Mouse (Mus musculus): ENCODE data around the gene Cel. TPM values are rescaled to one million over a fixed set of nuclear protein-coding genes. Genes with fewer than 3 reads are reported as not detected.
A peak's percentile ranks its signal among the peaks of the same experiment; 100 is the strongest.

Gene Cel
- total RNA-seq, 1 experiment from 2014 or later: not detected

DNA sequence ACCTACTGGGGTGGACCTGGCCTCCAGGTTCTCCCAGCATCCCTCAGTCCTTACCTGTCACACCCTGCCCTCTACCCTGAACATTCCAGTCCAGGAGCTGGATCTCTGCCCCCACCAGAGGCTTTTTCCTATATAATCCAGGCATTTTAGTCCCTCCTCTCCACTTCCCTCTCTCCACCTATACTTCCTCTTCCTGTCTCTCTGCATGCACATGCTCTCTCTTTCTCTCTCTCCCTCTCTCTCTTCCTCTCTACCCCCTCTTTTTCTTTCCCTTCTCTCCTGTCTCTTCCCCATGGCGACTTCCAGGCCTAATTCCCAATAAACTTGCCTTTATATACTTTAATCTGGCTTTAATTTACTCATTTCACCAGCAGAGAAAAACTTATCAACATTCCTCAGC is 25.4 kb upstream of the Cel start:
- ATAC-seq (replicated peaks; ENCODE audit: low read depth, poor library complexity, severe bottlenecking): no peak

DNA sequence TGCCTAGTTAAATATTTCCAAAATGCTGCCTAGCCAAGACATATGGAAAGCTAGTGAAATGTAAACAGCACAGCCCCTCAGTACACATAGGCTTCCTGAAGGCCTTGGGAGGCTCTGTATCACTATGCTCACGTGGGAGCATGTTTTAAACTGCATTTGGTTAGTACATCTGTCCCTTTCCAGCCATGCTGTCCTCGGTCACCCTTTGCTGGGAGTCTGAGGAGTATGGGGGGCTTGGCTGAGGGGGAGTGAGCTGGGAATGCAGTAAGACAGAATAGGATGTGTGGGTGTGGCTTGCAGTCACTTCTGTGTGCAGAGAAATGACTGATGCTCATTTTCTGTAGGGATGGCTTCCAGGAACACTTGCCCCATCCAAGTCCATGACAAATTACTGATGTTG is 22.5 kb upstream of the Cel start:
- ATAC-seq (replicated peaks; ENCODE audit: low read depth, poor library complexity, severe bottlenecking): no peak

DNA sequence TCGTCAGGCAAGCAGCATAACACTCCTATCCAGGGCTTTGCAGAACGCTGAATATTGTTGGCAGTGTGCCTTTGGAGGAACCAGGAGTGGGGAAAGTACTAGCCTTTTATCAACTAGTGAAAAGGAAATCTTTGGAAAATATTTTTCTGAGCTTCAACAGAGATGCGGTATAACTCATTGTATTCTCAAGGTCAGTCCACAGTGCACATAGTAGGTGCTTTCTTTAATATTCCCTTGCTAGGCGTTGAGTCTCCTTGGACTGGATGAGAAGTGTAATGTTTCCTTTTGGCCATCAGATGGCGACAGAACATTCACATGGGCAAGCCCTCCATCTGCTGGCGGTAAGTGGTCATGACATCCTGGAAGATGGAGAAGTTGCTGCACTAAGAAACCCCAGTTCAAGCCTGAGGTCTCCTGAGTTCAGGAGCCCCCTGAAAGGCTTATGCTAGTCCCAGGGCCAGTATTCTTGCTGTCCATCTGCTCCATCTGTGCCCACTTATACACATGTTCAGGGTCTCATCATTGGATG is 21.9 kb upstream of the Cel start:
- peak; percentile 74 for ATAC-seq (replicated peaks; ENCODE audit: low read depth, poor library complexity, severe bottlenecking)

DNA sequence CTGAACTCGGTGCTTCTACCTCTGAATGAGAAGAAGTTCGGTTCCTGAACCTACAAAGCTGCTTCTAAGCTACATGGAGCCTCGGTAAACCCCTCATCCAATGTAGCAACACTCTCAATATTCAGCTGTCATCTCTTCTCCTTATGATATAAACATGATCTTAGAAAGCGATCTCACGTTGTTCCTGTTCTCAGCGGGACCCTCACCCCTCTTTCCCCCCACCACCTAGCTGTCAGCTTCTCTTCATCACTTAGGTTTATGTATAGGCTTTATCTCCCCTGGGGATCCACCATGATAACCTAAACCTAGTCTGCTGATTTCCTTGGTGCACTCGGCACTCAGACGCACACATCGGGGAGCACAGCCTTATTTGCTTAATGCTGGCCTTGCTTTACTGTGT is 20.4 kb upstream of the Cel start, which contains the start of gene Gtf3c5:
Gtf3c5 (minus strand) TSS at position 101 of the 400 bp plus-strand sequence.
- no peak for ATAC-seq (replicated peaks; ENCODE audit: low read depth, poor library complexity, severe bottlenecking)

DNA sequence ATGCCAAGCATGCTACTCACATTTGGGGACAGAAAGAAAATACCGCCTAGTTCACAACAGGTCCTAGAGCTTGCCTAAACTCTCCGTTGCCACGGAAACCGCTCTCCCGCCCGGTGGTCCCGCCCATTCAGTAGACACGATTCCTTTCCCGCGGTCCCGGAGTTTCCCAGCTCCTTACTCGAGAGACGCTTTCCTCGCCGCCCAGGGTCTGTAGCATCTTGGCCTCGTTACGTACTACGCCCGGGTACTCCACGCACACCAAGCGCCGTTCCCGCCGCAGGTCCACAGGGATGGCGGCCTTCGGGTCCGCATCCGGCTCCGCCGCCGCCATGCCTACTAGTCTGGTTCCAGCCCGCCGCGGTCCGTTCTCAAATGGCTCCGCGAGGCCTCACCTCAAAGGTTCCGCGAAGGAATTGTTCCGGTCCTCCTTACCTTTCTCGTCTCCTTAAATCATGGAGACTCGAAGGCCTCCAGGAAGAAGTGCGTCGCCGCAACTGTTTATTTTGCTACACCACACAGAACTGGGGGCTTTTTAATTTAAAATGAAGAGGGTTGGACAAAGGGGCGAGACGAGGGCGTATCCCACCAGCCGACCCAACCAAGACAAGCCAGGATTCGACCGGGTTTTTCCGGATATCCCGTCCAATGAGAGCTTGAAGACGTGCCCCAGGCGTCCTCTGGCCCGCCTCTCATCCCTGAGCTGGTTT is 19.6 kb upstream of the Cel start:
- peak; percentile 87 for ATAC-seq (replicated peaks; ENCODE audit: low read depth, poor library complexity, severe bottlenecking)

DNA sequence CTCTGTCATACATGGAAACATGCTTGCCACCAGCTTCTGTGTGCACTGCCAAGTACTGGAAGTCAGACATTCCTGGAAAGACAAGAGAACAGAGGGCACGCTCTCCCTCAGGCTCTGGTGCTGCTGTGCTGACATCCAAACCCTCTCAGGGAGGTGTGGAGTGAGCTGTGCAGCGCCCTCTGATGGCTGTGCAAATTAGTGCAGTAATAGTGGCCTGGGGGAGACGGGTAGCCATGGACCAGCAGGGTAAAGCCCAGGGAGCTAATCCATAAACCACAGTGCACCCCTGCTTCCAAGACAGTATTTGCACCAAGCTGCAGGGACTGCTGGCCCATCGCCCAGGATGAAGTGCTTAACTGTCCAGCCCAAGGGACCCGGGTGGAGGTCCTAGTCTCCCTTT is 14.8 kb upstream of the Cel start:
- ATAC-seq (replicated peaks; ENCODE audit: low read depth, poor library complexity, severe bottlenecking): 0 out of 2 replicates have a peak, but pooled peaks have one; percentile 26

DNA sequence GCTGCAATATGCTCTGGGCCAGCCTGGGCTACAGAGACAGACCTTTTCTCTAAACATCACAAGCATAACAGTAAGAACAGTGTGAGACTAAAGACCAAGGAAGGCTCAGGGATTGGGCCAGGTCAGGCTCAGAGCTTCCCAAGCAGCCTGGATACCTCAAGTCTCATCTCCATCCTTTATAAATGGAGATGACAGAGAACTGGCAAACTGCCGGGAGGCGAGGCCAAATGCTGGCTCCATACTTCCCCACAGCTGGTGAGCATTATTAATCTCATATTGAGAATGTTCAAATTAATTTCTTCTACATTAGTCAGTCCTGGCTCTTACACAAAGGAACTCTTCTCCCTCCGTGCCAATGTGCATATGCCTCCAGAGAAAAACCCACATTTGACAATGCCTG is 13.6 kb upstream of the Cel start:
- ATAC-seq (replicated peaks; ENCODE audit: low read depth, poor library complexity, severe bottlenecking): no peak

DNA sequence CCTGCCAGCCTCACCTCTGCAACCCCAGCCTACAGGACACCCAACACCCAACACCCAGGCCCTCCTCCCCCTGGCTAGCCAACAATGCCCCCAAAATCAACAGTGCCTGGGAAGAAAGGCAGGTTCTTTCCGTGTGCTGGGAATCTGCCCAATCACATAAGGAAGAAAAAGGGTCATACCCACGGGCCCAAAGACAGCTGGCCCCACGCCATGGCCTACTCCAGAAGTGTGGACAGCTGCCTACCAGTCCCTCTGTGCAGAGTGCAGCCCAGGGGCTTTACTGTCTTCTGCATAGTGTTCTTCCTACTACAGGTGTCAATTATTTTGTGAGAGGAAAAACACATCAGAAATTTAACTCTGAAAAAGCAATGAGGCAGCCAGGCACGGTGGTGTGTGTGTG is 12.1 kb upstream of the Cel start:
- ATAC-seq (replicated peaks; ENCODE audit: low read depth, poor library complexity, severe bottlenecking): no peak

DNA sequence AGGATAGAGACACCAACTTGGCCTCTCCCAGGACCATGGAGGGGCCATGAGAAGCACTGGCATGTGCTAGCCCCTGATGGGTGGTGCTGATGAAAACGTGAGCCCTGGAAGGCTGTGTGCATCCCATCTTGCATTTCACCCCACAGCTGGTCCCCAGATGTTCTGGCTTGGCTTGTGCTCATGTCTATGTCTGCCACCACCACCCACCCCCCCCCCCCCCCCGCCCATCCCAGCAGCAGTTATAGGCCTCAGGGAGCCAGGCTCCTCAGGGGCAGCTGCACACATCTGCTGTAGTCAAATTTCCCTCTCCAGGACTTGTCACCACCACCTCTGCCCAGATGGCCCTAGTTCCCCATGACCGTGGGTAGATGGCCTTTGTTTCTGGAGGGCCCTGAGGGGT is 6.7 kb upstream of the Cel start:
- no peak for ATAC-seq (replicated peaks; ENCODE audit: low read depth, poor library complexity, severe bottlenecking)

DNA sequence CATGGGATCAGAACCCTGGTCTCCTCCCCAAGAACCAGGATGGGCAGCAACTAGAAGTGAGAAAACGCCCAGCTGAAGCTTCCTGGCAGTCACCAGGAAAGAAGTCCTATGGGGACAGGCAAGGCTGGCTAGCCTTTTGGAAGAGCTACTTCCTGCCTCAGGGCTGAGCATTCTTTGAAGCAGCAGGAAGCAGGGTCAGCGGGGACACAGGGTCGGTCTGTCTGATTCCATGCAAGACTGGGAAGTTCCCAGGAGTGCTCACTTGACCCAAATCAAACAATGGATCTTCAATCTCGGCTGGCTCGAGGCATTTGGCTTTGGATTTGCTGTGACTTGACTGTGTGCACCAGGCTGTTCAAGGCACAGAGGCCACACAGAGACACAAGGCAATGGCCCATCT is 3.3 kb upstream of the Cel start:
- no peak for ATAC-seq (replicated peaks; ENCODE audit: low read depth, poor library complexity, severe bottlenecking)

DNA sequence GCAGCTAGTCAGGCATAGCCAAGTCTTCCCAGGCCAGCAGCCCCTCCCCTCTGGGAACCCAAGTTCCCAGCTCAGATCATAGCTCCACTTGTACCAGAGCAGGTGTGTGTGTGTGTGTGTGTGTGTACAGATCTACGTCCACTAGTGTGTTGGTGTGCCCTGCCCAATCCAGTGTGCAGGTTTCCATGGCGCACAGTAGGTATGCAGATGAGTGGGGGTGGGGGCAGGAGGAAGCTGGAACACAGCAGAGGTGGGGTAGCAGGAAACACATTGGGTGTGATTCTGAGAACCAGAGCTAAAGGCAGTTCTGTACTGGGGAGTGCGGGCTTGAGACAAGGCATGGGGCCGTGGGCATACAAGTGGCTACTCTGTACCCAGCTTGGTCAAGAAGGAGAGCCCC is 1.2 kb upstream of the Cel start:
- no peak for ATAC-seq (replicated peaks; ENCODE audit: low read depth, poor library complexity, severe bottlenecking)

DNA sequence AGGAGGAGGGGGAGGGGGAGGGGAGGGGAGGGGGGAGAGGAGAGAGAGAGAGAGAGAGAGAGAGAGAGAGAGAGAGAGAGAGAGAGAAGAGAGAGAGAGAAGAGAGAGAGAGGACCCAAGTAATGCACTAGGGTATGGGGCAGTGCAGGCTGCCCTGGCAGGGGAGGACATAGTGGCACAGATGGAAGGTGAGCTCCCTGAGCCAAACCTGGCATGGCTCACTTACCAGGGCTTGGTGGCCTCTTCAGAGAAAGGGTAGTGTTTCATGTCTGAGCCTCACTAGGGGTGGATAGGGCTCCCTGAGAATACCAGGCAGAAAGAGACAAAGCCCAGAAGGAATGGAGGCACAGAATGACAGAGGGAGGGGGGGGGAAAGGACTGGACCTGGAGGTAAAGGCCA is 627 bp upstream of the Cel start:
- no peak for ATAC-seq (replicated peaks; ENCODE audit: low read depth, poor library complexity, severe bottlenecking)

DNA sequence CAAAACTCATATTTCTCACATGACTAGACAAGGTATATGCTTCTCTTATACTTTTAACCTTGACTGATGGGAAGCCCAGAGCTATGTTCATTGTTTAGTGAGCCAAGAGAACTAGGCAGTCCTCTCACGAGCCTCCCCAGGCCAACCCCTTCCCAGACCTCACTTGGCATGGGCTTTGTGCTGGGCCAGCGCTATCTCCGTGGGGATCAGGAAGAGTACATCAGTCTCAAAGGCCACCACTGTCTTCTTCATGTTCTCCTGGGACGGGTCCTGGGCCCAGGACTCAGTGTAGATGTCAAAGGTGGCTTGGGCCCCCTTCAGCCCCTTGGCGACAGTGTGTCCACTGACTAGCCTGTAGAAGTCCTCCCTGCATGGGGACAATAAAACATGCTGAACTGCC is 5.8 kb downstream of the Cel start:
- ATAC-seq (replicated peaks; ENCODE audit: low read depth, poor library complexity, severe bottlenecking): no peak

DNA sequence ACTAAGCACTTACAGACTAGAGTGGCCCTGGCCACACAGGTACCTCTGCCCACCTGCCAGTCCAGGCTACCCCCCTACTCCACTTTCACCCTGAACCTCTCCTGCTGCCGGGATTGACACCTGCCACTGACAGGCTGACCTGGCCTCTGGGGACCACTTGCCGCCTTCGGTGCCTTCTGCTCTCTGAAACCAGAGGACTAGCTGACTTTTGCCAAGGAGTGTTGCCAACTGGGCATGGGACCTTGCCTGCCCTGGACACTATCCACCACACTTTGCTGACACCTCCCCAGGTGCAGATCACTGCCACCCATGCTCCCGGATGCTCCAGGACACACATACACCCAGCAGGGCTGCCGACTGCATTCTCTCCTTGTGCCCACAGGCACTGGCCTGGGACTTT is 10.9 kb downstream of the Cel start:
- no peak for ATAC-seq (replicated peaks; ENCODE audit: low read depth, poor library complexity, severe bottlenecking)

DNA sequence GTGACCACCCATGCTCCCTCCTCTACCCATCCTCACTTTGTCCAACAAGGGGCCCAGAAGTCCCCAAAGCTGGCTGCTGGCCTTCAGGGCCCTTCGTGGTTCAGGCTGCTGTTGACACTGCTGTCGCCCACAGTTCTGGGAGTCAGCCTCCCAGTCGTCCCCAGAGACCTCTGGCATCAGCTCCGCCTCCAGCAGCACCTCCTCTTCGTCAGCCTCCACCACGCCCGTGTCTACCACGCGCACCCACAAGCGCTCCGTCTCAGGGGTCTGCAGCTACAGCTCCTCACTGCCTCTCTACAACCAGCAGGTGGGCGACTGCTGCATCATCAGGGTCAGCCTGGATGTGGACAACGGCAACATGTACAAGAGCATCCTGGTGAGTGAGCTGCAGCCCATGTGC is 14.0 kb downstream of the Cel start:
- ATAC-seq (replicated peaks; ENCODE audit: low read depth, poor library complexity, severe bottlenecking): no peak

DNA sequence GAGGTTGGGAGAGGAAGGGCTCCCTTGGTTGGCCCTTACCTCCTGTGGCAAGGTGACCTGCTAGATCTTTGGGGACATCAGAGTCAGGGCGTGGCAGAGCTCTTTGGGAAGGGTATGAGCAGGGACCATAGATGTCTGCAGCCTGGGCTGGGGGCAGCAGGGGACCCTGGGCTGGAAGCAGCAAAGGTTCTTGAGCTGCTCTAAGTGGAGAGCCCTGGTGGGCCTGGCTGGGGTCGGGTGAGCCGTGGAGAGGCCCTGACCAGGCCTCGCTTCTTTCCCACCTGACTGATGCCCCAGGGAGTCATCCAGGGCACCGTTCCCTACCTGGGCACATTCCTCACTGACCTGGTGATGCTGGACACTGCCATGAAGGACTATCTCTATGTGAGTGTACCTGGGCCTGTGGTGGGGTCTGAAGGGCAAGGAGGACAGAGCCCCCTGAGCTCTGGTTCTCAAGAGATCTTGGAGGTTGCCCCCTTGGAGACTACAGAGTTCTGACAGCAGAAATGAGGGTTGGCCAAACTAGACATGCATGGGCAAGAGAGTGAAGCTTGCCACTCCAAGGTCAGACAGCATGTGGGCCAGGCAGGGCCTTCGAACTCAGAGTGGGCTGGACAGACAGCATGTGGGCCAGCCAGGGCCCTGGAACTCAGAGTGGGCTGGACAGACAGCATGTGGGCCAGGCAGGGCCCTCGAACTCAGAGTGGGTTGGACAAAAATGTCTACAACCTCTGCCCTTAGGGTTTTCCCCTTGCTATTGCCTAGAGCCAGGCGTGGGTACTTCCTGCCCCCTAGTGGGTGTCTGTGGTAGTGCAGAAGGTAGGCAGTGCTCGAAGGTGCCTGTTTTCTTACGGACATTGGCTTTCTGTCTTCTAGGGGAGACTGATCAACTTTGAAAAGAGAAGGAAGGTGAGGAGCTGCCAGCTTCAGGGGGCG is 15.7 kb downstream of the Cel start:
- peak; percentile 81 for ATAC-seq (replicated peaks; ENCODE audit: low read depth, poor library complexity, severe bottlenecking)

DNA sequence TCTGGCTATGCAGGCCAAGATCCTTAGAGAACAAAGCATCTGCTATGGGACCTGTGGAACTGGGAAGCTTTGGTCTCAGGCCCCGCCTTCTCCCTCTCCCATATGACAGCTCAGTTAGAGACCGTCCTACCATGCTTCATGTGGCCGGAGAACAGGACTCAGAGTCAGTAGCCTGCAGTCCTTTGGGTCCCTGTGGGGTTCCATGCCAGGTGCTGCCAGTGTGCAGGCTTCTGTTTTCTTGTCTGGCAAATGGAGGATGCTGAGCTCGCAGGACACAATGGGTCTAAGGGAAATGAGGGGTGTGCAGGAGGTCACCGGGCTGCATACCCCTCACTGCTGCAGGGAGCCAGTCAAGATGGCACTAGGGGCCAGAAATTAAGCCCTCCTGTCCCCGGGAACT is 16.6 kb downstream of the Cel start:
- no peak for ATAC-seq (replicated peaks; ENCODE audit: low read depth, poor library complexity, severe bottlenecking)

DNA sequence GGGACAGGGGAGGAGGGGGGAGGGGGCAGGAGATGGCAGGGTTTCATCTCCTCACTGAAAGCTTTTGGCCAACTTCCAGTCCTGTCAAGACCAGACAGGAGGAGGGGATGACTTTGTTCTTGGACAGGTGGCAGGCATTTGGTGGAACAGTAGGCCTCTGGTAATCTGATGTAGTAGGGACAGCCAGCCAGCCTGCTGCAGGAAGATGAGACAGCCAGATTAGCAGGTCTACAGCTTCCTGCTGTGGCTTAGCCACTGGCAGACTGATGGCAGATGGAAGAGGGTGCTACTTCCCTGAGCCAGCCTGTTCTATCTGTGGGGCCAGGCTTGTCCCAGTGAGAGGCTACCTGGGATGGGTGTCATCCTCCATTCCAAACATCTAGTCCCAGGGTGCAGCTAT is 17.2 kb downstream of the Cel start:
- peak; percentile 39 for ATAC-seq (replicated peaks; ENCODE audit: low read depth, poor library complexity, severe bottlenecking)

DNA sequence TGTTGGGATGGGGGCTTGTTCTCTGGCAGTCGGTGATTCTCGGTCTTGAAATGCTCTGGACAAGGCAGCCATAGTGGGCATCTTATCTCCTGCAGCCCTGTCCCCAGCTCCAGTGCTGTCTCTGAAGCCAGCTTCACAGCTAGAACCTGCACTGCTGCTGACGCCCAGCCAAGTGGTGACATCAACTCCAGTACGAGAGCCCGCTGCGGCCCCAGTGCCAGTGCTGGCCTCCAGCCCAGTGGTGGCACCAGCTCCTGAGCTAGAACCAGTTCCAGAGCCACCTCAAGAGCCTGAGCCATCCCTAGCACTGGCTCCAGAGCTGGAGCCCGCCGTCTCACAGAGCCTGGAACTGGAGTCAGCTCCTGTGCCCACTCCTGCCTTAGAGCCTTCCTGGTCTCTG is 19.3 kb downstream of the Cel start:
- no peak for ATAC-seq (replicated peaks; ENCODE audit: low read depth, poor library complexity, severe bottlenecking)

DNA sequence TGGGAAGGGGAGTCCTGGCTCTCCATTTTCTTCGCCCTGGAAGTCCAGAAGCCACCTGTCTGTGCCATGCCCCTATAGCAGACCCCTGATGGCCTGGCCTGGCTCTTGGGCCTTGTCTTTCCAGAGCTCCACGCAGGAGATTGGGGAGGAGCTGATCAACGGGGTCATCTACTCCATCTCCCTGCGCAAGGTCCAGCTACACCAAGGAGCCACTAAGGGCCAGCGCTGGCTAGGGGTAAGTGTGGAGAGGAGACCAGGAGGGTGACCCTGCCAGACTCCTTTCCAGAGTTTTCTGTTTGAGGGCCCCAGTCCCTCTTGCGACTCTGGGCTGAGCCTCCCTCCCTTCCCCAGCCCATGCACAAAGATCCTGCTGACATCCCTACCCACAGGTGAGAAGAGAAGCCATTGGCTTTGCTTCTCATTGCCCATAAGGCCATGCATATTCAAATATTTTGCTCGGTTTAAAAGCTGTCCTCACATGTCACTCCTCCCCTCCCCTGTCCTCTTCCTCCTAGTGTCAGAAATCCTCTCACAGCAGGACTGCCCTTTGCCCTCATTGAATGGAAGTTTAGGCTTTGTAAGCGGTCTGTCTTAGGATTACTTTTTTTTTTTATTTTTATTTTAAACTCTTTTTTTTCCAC is 22.5 kb downstream of the Cel start:
- ATAC-seq (replicated peaks; ENCODE audit: low read depth, poor library complexity, severe bottlenecking): no peak

DNA sequence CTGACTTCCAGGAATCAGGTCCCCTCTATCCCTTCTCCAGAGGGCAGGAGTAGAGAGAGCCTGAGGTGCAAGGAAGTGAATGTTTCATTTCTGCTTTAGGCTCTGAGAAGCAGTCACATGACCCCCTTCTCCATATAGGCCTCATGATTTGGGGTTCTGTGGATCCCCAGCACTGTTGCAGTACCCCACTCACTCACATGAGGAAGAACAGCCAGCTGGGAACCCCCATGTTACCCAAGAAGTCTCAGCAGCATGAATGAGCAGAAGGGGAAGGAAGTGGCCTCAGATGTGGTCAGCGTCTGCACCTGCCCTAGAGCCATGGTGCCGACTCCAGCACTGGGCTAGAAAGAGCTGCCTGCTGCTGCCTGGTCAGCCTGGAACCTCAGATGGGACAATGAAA is 23.3 kb downstream of the Cel start:
- ATAC-seq (replicated peaks; ENCODE audit: low read depth, poor library complexity, severe bottlenecking): peak; percentile 92
